Comparison of ENCODE assay signal across 25 mouse cellular contexts in the genomic region with DNA sequence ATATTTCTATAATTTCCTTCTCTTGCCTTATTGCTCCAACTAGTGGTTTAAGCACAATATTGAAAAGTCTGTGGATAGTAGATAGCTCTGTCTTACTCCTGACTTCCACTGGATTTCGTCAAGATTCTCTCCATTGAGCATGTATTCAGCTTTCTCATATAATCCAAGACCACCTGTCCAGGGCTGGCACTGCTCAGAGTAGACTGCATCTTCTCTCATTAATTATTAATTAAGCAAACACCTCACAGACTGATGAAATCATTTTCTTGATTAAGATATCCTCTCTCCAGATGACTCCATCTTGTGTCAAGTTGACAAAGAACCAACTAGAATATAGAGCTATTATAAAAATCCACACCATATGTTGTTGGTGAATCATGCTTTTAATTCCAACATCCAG.
A peak's percentile ranks its signal among the peaks of the same experiment; 100 is the strongest.
DNase-seq lines count a peak whose midpoint lies in the region; ATAC-seq and TF ChIP-seq lines count a peak whose summit lies in the region.
"Had no signal": no experiment of that assay in that cellular context is flagged by ENCODE, and none has a peak within 500 bp of the region (broad histone marks: within the 10 kb centered on the region; RNA-seq: fewer than 3 reads in every experiment).

No protein-coding gene starts in this region.

- ATAC-seq in forebrain, embryonic 15.5 days (replicated peaks) = peak; percentile 69; the same call in 1 of the 2 replicates

- intact Hi-C loops in gastrocnemius, adult 2 months (cut with DNase I) = no loop called here

- H3K27ac ChIP-seq in gastrocnemius, adult 2 months = no peak overlapping the region
- H3K27ac ChIP-seq in layer of hippocampus, adult 2 months = no peak overlapping the region
- H3K27ac ChIP-seq in forebrain, embryonic 15.5 days (replicated peaks) = no peak overlapping the region
- H3K27ac ChIP-seq: hindbrain, embryonic 12.5 days; kidney, embryonic 15.5 days; limb, embryonic 12.5 days; liver, embryonic 15.5 days had no signal

- H3K36me3 ChIP-seq in forebrain, embryonic 15.5 days = no peaks in the 10 kb centered on the region
- H3K36me3 ChIP-seq: hindbrain, embryonic 12.5 days; kidney, embryonic 15.5 days; limb, embryonic 12.5 days; liver, embryonic 15.5 days had no signal

- no peak for TF ChIP-seq POLR2A in brain, embryonic 14.5 days (IDR thresholded peaks at IDR 0.05; ENCODE audit: borderline replicate concordance, extremely low read depth, insufficient read depth, insufficient read length, poor library complexity, severe bottlenecking)

- peak; percentile 24; the same call in 1 of the 2 replicates for TF ChIP-seq CTCF in gastrocnemius, adult 2 months (IDR thresholded peaks at IDR 0.05)
- peak; percentile 46 for TF ChIP-seq CTCF in layer of hippocampus, adult 2 months (conservative IDR thresholded peaks at IDR 0.05)
- no peak for TF ChIP-seq CTCF in brain, embryonic 14.5 days (IDR thresholded peaks at IDR 0.05; ENCODE audit: borderline replicate concordance, extremely low read depth, insufficient read depth, insufficient read length)

- no peak overlapping the region for H3K4me2 ChIP-seq in forebrain, embryonic 15.5 days (replicated peaks)
- H3K4me2 ChIP-seq: heart, embryonic 11.5 days; hindbrain, embryonic 12.5 days; kidney, embryonic 15.5 days; limb, embryonic 12.5 days; liver, embryonic 15.5 days; lung, embryonic 14.5 days had no signal

- WGBS in forebrain, embryonic 15.5 days = 41% methylated on average over 1 of the region's 1 CpGs

- no peak overlapping the region for H3K9ac ChIP-seq in forebrain, embryonic 15.5 days (replicated peaks)
- H3K9ac ChIP-seq: hindbrain, embryonic 12.5 days; kidney, embryonic 15.5 days; limb, embryonic 12.5 days; liver, embryonic 15.5 days; lung, embryonic 14.5 days had no signal

- H3K27me3 ChIP-seq in forebrain, embryonic 15.5 days = no peaks in the 10 kb centered on the region
- H3K27me3 ChIP-seq: hindbrain, embryonic 12.5 days; kidney, embryonic 15.5 days; limb, embryonic 12.5 days; liver, embryonic 15.5 days; megakaryocyte, embryonic 14.5 days had no signal

- no peaks in the 10 kb centered on the region for H3K4me1 ChIP-seq in forebrain, embryonic 15.5 days
- H3K4me1 ChIP-seq: hindbrain, embryonic 12.5 days; kidney, embryonic 15.5 days; limb, embryonic 12.5 days; liver, embryonic 15.5 days; megakaryocyte, embryonic 14.5 days had no signal

- no peaks in the 10 kb centered on the region for H3K9me3 ChIP-seq in forebrain, embryonic 15.5 days
- H3K9me3 ChIP-seq: hindbrain, embryonic 12.5 days; kidney, embryonic 15.5 days; limb, embryonic 12.5 days; liver, embryonic 15.5 days; megakaryocyte, embryonic 14.5 days had no signal

- no peak for DNase-seq in gastrocnemius, adult 2 months
- no peak for DNase-seq in gastrocnemius, adult 18-20 months (ENCODE audit: low spot score)
- no peak for DNase-seq in layer of hippocampus, adult 2 months (ENCODE audit: low spot score in 2 of 2)
- DNase-seq in layer of hippocampus, adult 8-10 months (ENCODE audit: low spot score in 2 of 2) = no peak
- peak; percentile 74 for DNase-seq in brain, embryonic 14.5 days (ENCODE audit: low read depth)
- DNase-seq in lung, postnatal 14 days = no peak
- DNase-seq: adrenal gland, postnatal 36 days; B cell, adult 2 months; cerebellum, adult 2 months; cerebellum, postnatal 36 days; gastrocnemius, postnatal 14 days; heart, postnatal 36 days; kidney, adult 18-20 months; kidney, postnatal 4 days; layer of hippocampus, adult 9-11 months; lung, embryonic 14.5 days; lung, postnatal 36 days; thymus, postnatal 4 days had no signal

- H3K4me3 ChIP-seq in gastrocnemius, adult 2 months = no peak overlapping the region
- H3K4me3 ChIP-seq in layer of hippocampus, adult 2 months = no peak overlapping the region
- H3K4me3 ChIP-seq in forebrain, embryonic 15.5 days = no peak overlapping the region
- H3K4me3 ChIP-seq: hindbrain, embryonic 12.5 days; kidney, embryonic 15.5 days; limb, embryonic 12.5 days; liver, embryonic 15.5 days; megakaryocyte, embryonic 14.5 days had no signal
